Mouse (Mus musculus) CH12.LX (cell line): ENCODE measurements around the gene Dedd. TPM values are rescaled to one million over a fixed set of nuclear protein-coding genes. Genes with fewer than 3 reads are reported as not detected.

Experiments
- DNase-seq: peaks from one replicate; pipeline ENCODE4 v3.0.0-alpha.2; 2013; ENCODE audit errors: extremely low read depth
- H3K27ac ChIP-seq: 2 replicates; pipeline ENCODE4 v1.5.1; 2012; ENCODE audit warnings: low read depth, mild to moderate bottlenecking, control low read depth, moderate library complexity; ENCODE audit not compliant: insufficient read depth
- H3K27me3 ChIP-seq: replicated peaks from 2 replicates; pipeline ENCODE3; 2012; ENCODE audit warnings: inconsistent platforms
- H3K36me3 ChIP-seq, 2 experiments: replicated peaks in 1 of 2; 2 replicates each; pipeline versions ENCODE3 to v1.6.1; 2012; ENCODE audit warnings: inconsistent platforms in 1 of 2, low read length in 1 of 2, mild to moderate bottlenecking in 1 of 2, mixed read lengths in 1 of 2, moderate library complexity in 1 of 2; ENCODE audit not compliant: control insufficient read depth in 1 of 2, insufficient read depth in 1 of 2
- H3K4me1 ChIP-seq, 2 experiments: 2 replicates each; pipeline ENCODE4 v1.6.1; 2012; ENCODE audit warnings: inconsistent platforms in 1 of 2, moderate library complexity in 1 of 2; ENCODE audit not compliant: insufficient read depth in 2 of 2, control insufficient read depth in 1 of 2
- H3K4me2 ChIP-seq: 2 replicates; pipeline ENCODE4 v1.6.1; 2012; ENCODE audit warnings: low read depth, mild to moderate bottlenecking, control low read depth; ENCODE audit not compliant: poor library complexity, insufficient read depth, severe bottlenecking
- H3K4me3 ChIP-seq, 3 experiments: fragments of 150-350 bp in 1 of 3; sonication (generic) in 1 of 3; replicated peaks in 1 of 3; 2 replicates each; pipeline versions ENCODE3 to v1.5.1; 2011 to 2012; ENCODE audit warnings: low read depth in 2 of 3, low read length in 2 of 3, mild to moderate bottlenecking in 2 of 3, moderate library complexity in 2 of 3, control low read depth in 1 of 3, improper control_type of control experiment in 1 of 3, inconsistent platforms in 1 of 3, mixed read lengths in 1 of 3; ENCODE audit not compliant: poor library complexity in 1 of 3
- H3K79me2 ChIP-seq: replicated peaks from 2 replicates; pipeline ENCODE4 v1.6.1; 2012; ENCODE audit warnings: mild to moderate bottlenecking, moderate library complexity; ENCODE audit not compliant: control insufficient read depth, poor library complexity, insufficient read depth, severe bottlenecking; ENCODE audit errors: extremely low read depth
- H3K9ac ChIP-seq: 2 replicates; pipeline ENCODE4 v1.6.1; 2012; ENCODE audit warnings: low read depth, mild to moderate bottlenecking, control low read depth, moderate library complexity; ENCODE audit not compliant: insufficient read depth
- H3K9me3 ChIP-seq: replicated peaks from 2 replicates; pipeline ENCODE3; 2012; ENCODE audit warnings: low read length, inconsistent platforms, mixed read lengths
- BHLHE40 ChIP-seq: IDR thresholded peaks from 2 replicates; pipeline ENCODE4 v1.6.1; 2011; ENCODE audit warnings: mild to moderate bottlenecking, low read depth, low read length, improper control_type of control experiment
- CHD1 ChIP-seq: IDR thresholded peaks from 2 replicates; pipeline ENCODE4 v1.6.1; 2012; ENCODE audit warnings: low read depth, low read length, improper control_type of control experiment, inconsistent platforms
- CHD2 ChIP-seq: IDR thresholded peaks from 2 replicates; pipeline ENCODE4 v1.6.1; 2011; ENCODE audit warnings: low read length, improper control_type of control experiment
- CTCF ChIP-seq, 2 experiments: IDR thresholded peaks in 1 of 2; conservative IDR thresholded peaks in 1 of 2; 2 replicates each; pipeline ENCODE4 v1.5.1; 2011 to 2012; ENCODE audit warnings: low read depth in 2 of 2, low read length in 2 of 2, improper control_type of control experiment in 1 of 2, inconsistent platforms in 1 of 2, mild to moderate bottlenecking in 1 of 2, moderate library complexity in 1 of 2
- E2F4 ChIP-seq: IDR thresholded peaks from 2 replicates; pipeline ENCODE4 v1.6.1; 2011; ENCODE audit warnings: low read depth, low read length, improper control_type of control experiment; ENCODE audit not compliant: insufficient replicate concordance
- ELF1 ChIP-seq: IDR thresholded peaks from 2 replicates; pipeline ENCODE4 v1.6.1; 2014; ENCODE audit warnings: low read depth, mild to moderate bottlenecking, inconsistent platforms, low read length, improper control_type of control experiment
- EP300 ChIP-seq: IDR thresholded peaks from 2 replicates; pipeline ENCODE4 v1.6.1; 2011; ENCODE audit warnings: low read length, improper control_type of control experiment
- ETS1 ChIP-seq: conservative IDR thresholded peaks from 2 replicates; pipeline ENCODE4 v1.6.1; 2012; ENCODE audit warnings: low read depth, mild to moderate bottlenecking, inconsistent platforms, low read length, improper control_type of control experiment, moderate library complexity
- GABPA ChIP-seq: IDR thresholded peaks from 2 replicates; pipeline ENCODE4 v1.6.1; 2012; ENCODE audit warnings: low read depth, low read length, improper control_type of control experiment, inconsistent platforms; ENCODE audit not compliant: insufficient replicate concordance
- HCFC1 ChIP-seq: IDR thresholded peaks from 2 replicates; pipeline ENCODE4 v1.6.1; 2012; ENCODE audit warnings: low read depth, mild to moderate bottlenecking, inconsistent platforms, low read length, improper control_type of control experiment
- IRF4 ChIP-seq: IDR thresholded peaks from 2 replicates; pipeline ENCODE4 v1.6.1; 2014; ENCODE audit warnings: low read depth, mild to moderate bottlenecking, inconsistent platforms, low read length, improper control_type of control experiment
- JUN ChIP-seq: IDR thresholded peaks from 2 replicates; pipeline ENCODE4 v1.6.1; 2011; ENCODE audit warnings: low read depth, mild to moderate bottlenecking, low read length, improper control_type of control experiment, moderate library complexity; ENCODE audit not compliant: insufficient read depth
- JUND ChIP-seq: conservative IDR thresholded peaks from 2 replicates; pipeline ENCODE4 v1.6.1; 2011; ENCODE audit warnings: low read depth, low read length, improper control_type of control experiment
- KAT2A ChIP-seq: IDR thresholded peaks from 2 replicates; pipeline ENCODE4 v1.6.1; 2012; ENCODE audit warnings: low read length, improper control_type of control experiment, inconsistent platforms; ENCODE audit not compliant: insufficient replicate concordance
- MAFK ChIP-seq: IDR thresholded peaks from 2 replicates; pipeline ENCODE4 v1.6.1; 2011; ENCODE audit warnings: low read length, improper control_type of control experiment; ENCODE audit not compliant: insufficient replicate concordance
- MAX ChIP-seq: IDR thresholded peaks from 2 replicates; pipeline ENCODE4 v1.6.1; 2011; ENCODE audit warnings: low read length, improper control_type of control experiment
- MAZ ChIP-seq: IDR thresholded peaks from 2 replicates; pipeline ENCODE4 v1.6.1; 2012; ENCODE audit warnings: low read depth, mild to moderate bottlenecking, inconsistent platforms, low read length, improper control_type of control experiment, moderate library complexity
- MEF2A ChIP-seq: IDR thresholded peaks from 2 replicates; pipeline ENCODE4 v1.6.1; 2014; ENCODE audit warnings: low read depth, mild to moderate bottlenecking, inconsistent platforms, low read length, improper control_type of control experiment, borderline replicate concordance
- MXI1 ChIP-seq: IDR thresholded peaks from 2 replicates; pipeline ENCODE4 v1.6.1; 2011; ENCODE audit warnings: mild to moderate bottlenecking, low read depth, low read length, improper control_type of control experiment
- MYC ChIP-seq: IDR thresholded peaks from 2 replicates; pipeline ENCODE4 v1.6.1; 2011; ENCODE audit warnings: low read depth, mild to moderate bottlenecking, improper control_type of control experiment, low read length
- NELFE ChIP-seq: IDR thresholded peaks from 2 replicates; pipeline ENCODE4 v1.6.1; 2011; ENCODE audit warnings: low read depth, low read length, improper control_type of control experiment
- NRF1 ChIP-seq: IDR thresholded peaks from 2 replicates; pipeline ENCODE4 v1.6.1; 2014; ENCODE audit warnings: low read depth, mild to moderate bottlenecking, inconsistent platforms, low read length, improper control_type of control experiment, moderate library complexity
- PAX5 ChIP-seq: IDR thresholded peaks from 2 replicates; pipeline ENCODE4 v1.6.1; 2012; ENCODE audit warnings: low read length, inconsistent platforms, mixed read lengths
- POLR2A ChIP-seq: IDR thresholded peaks from 2 replicates; pipeline ENCODE4 v1.6.1; 2011; ENCODE audit warnings: low read depth, mild to moderate bottlenecking, improper control_type of control experiment, low read length
- POLR2AphosphoS2 ChIP-seq: IDR thresholded peaks from 2 replicates; pipeline ENCODE4 v1.6.1; 2011; ENCODE audit warnings: low read depth, low read length, improper control_type of control experiment
- RAD21 ChIP-seq: IDR thresholded peaks from 2 replicates; pipeline ENCODE4 v1.6.1; 2011; ENCODE audit warnings: low read depth, mild to moderate bottlenecking, low read length, improper control_type of control experiment, moderate library complexity
- RCOR1 ChIP-seq: conservative IDR thresholded peaks from 2 replicates; pipeline ENCODE4 v1.6.1; 2012; ENCODE audit warnings: low read depth, mild to moderate bottlenecking, inconsistent platforms, low read length, improper control_type of control experiment
- SIN3A ChIP-seq: IDR thresholded peaks from 2 replicates; pipeline ENCODE4 v1.6.1; 2012; ENCODE audit warnings: low read length, improper control_type of control experiment, inconsistent platforms
- SMC3 ChIP-seq: IDR thresholded peaks from 2 replicates; pipeline ENCODE4 v1.6.1; 2011; ENCODE audit warnings: low read depth, low read length, improper control_type of control experiment
- TBP ChIP-seq: conservative IDR thresholded peaks from 2 replicates; pipeline ENCODE4 v1.6.1; 2011; ENCODE audit warnings: low read depth, low read length, improper control_type of control experiment
- TCF12 ChIP-seq: IDR thresholded peaks from 2 replicates; pipeline ENCODE4 v1.6.1; 2014; ENCODE audit warnings: low read depth, mild to moderate bottlenecking, inconsistent platforms, low read length, improper control_type of control experiment
- UBTF ChIP-seq: IDR thresholded peaks from 2 replicates; pipeline ENCODE4 v1.6.1; 2012; ENCODE audit warnings: low read depth, mild to moderate bottlenecking, inconsistent platforms, low read length, improper control_type of control experiment, moderate library complexity
- USF1 ChIP-seq: IDR thresholded peaks from 2 replicates; pipeline ENCODE4 v1.6.1; 2014; ENCODE audit warnings: low read depth, mild to moderate bottlenecking, inconsistent platforms, low read length, improper control_type of control experiment
- USF2 ChIP-seq: conservative IDR thresholded peaks from 2 replicates; pipeline ENCODE4 v1.6.1; 2011; ENCODE audit warnings: low read depth, low read length, improper control_type of control experiment
- ZC3H11A ChIP-seq: IDR thresholded peaks from 2 replicates; pipeline ENCODE4 v1.6.1; 2012; ENCODE audit warnings: low read depth, mild to moderate bottlenecking, inconsistent platforms, low read length, improper control_type of control experiment
- ZKSCAN1 ChIP-seq: IDR thresholded peaks from 2 replicates; pipeline ENCODE4 v1.6.1; 2012; ENCODE audit warnings: low read depth, inconsistent platforms, low read length, improper control_type of control experiment, borderline replicate concordance
- ZMIZ1 ChIP-seq: IDR thresholded peaks from 2 replicates; pipeline ENCODE4 v1.6.1; 2012; ENCODE audit warnings: low read depth, mild to moderate bottlenecking, inconsistent platforms, low read length, improper control_type of control experiment
- ZNF384 ChIP-seq: IDR thresholded peaks from 2 replicates; pipeline ENCODE4 v1.6.1; 2012; ENCODE audit warnings: low read depth, low read length, improper control_type of control experiment, inconsistent platforms
- dilution Hi-C: fragments of 300-500 bp; cut with MboI; formaldehyde crosslinking; loops from 2 replicates; pipeline ENCODE4 v1.14.3; 2020; ENCODE audit warnings: low sequenced_read_pairs; ENCODE audit not compliant: extremely low pct_unique_long_range_greater_than_20kb, extremely low pct_ligation_motif_present
- in situ Hi-C: fragments of 300-500 bp; cut with MboI; formaldehyde crosslinking; loops from 3 replicates; pipeline ENCODE4 v1.14.3; 2019; ENCODE audit warnings: low sequenced_read_pairs, low pct_ligation_motif_present, low pct_unique_long_range_greater_than_20kb, mixed read lengths
- polyA plus RNA-seq: library from polyadenylated mRNA; unstranded; fragments of >175 nt; gene quantifications from 2 replicates; pipeline ENCODE4 v1.2.1, GENCODE M21; 2012; ENCODE audit warnings: low read depth; ENCODE audit not compliant: insufficient read length
- total RNA-seq, 2 experiments: library from RNA; depleted of rRNA; stranded (reverse); fragments of 300-350 nt in 1 of 2; fragments of >200 nt in 1 of 2; gene quantifications; 2 replicates each; pipeline ENCODE4 v1.2.3; 2012 to 2014

Gene Dedd
- total and polyA plus RNA-seq, 3 experiments = 14.5 to 34.5 (median 21.5) TPM

GRCm38 (mm10) chr1:171294298-171295062, 34.5 kb upstream of the Dedd start, which contains the start of gene Ufc1:
TSS of gene Ufc1 (minus strand) at chr1:171295024.
- Histone ChIP-seq H3K27me3 (no peaks in the 10 kb centered on the region), H3K4me3 (peak within 1 kb of the TSS; percentile 76 to 78 (median 77)), H3K4me1 (peaks cover 0 to 17% of the 10 kb centered on the region in 2 experiments; a peak in 3 of 4 replicates), H3K4me2 (peak within 1 kb of the TSS; percentile 69; the same call in 1 of the 2 replicates), H3K36me3 (peaks cover 9 to 16% of the 10 kb centered on the region in 2 experiments), H3K79me2 (peaks cover 16% of the 10 kb centered on the region), H3K27ac (peak within 1 kb of the TSS; percentile 81), H3K9me3 (no peaks in the 10 kb centered on the region), H3K9ac (peak within 1 kb of the TSS; percentile 96)
- TF ChIP-seq ZC3H11A = no peak
- no peak for TF ChIP-seq JUN
- no peak for TF ChIP-seq ZNF384
- no peak for TF ChIP-seq RCOR1
- no peak for TF ChIP-seq TBP
- TF ChIP-seq POLR2A = peak; percentile 84
- no peak for TF ChIP-seq BHLHE40
- TF ChIP-seq MYC = 0 out of 2 replicates have a peak, but pooled peaks have one; percentile 34
- peak; percentile 71 for TF ChIP-seq TCF12
- TF ChIP-seq CTCF (conservative IDR thresholded peaks at IDR 0.05 in 1 of 2, IDR thresholded peaks at IDR 0.05 in 1 of 2; ENCODE audit: low read depth in 2 of 2, low read length in 2 of 2) = no peak
- no peak for TF ChIP-seq USF1
- TF ChIP-seq MEF2A = no peak
- TF ChIP-seq ZMIZ1 = peak; percentile 11; the same call in 1 of the 2 replicates
- no peak for TF ChIP-seq CHD2
- no peak for TF ChIP-seq MAFK
- peak; percentile 83 for TF ChIP-seq HCFC1
- TF ChIP-seq UBTF = no peak
- TF ChIP-seq CHD1 = no peak
- peak; percentile 75 for TF ChIP-seq NRF1
- TF ChIP-seq RAD21 = no peak
- TF ChIP-seq MXI1 = no peak
- TF ChIP-seq ELF1 = peak; percentile 92
- TF ChIP-seq SMC3 = no peak
- TF ChIP-seq NELFE = peak; percentile 41; the same call in 1 of the 2 replicates
- peak; percentile 43; the same call in 1 of the 2 replicates for TF ChIP-seq E2F4
- no peak for TF ChIP-seq IRF4
- no peak for TF ChIP-seq ZKSCAN1
- TF ChIP-seq POLR2AphosphoS2 = no peak
- no peak for TF ChIP-seq EP300
- TF ChIP-seq PAX5 = no peak
- TF ChIP-seq ETS1 = no peak
- TF ChIP-seq MAX = peak; percentile 22; the same call in 1 of the 2 replicates
- TF ChIP-seq KAT2A = 0 out of 2 replicates have a peak, but pooled peaks have one; percentile 63
- no peak for TF ChIP-seq MAZ
- TF ChIP-seq USF2 = no peak
- TF ChIP-seq GABPA = no peak
- no peak; the same call in 1 of the 2 replicates for TF ChIP-seq JUND
- no peak for TF ChIP-seq SIN3A
- dilution Hi-C loops (no loop called here), in situ Hi-C loops (no loop called here)
- peak; percentile 86 for DNase-seq
